Mouse (Mus musculus): Measurements from ENCODE around the gene Gnaq. TPM values are rescaled to one million over a fixed set of nuclear protein-coding genes. Genes with fewer than 3 reads are reported as not detected.
A peak's percentile ranks its signal among the peaks of the same experiment; 100 is the strongest.

Gnaq gene
- polyA plus RNA-seq, 1 experiment from 2014 or later = 15.7 TPM

DNA sequence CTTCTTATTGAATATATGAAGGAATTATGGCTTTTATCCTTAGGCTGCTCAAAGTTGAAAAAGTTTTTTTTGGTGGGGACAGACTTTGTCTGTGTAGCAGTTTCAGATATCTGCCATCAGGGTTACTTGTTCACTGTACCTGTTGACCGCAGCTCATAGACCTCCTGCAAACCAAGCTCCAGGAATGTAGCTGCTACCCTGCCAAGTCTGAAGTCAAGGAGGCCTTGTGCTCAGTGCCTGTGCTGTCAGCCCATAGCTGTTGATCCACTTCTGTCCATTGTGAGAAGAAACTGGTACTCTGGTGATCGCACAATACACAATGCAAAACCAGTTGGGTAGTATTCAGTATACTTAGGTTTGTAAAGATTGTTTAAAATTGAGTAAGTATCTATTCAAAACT lies 68.7 kb downstream of the Gnaq start:
- peaks cover 30% of the 10 kb centered on the region for H3K4me1 ChIP-seq (replicated peaks)
- H3K9me3 ChIP-seq (replicated peaks) = no peaks in the 10 kb centered on the region
- no peak for ATAC-seq (replicated peaks; ENCODE audit: insufficient number of reproducible peaks, insufficient read depth, low FRiP score, low read depth)
- no peak overlapping the region for H3K27ac ChIP-seq
- H3K4me3 ChIP-seq = no peak overlapping the region
- H3K36me3 ChIP-seq = no peaks in the 10 kb centered on the region
- 74% methylated on average over 2 of the region's 2 CpGs for WGBS
- H3K4me2 ChIP-seq = no peak overlapping the region
- no peaks in the 10 kb centered on the region for H3K27me3 ChIP-seq
- H3K9ac ChIP-seq = no peak overlapping the region

DNA sequence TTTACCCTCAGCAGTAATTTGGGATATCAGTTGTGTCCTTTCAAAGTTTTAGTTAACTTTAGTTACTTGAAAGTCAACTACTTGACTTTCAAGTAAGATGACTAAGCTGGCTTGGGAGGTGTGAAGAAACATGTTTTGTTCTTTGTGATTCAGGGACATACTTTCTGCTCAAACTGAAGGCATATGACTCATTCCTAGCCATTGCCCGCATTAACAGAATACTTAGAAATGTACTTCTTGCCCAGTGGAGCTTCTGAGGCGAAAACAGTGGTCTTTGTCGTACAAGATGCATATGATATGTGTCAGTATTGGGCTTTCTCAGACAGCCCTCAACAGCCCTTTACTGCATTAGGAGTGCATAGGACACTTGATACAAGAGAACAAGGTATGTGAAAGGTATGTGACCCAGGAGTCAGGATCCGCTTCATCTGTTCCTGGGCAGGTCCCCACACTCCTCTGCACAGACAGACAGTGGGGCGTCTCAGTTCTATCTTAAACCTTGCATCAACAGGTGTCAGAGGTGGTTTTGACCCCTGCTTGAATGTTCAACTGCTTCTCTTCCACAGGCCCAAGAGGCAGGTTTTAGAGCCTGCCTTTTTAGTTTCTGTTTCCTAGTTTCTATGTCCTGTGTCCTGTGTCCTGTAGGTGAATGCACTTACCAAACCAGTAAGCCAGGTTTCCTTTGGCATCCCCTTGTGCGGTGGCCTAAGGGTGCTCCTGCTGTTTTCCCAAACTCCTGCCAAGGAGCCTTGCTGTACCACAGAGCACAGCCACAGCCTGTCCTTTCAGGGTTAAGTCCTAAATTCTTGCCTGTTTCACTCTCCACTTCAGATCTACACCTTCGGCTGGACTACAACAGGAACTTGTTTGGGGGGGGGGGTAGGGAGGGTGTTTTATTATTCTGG lies 72.4 kb downstream of the Gnaq start:
- Histone ChIP-seq H3K4me1 (replicated peaks) (peaks cover 19% of the 10 kb centered on the region), H3K4me3 (no peak overlapping the region), H3K27me3 (no peaks in the 10 kb centered on the region), H3K4me2 (no peak overlapping the region), H3K27ac (no peak overlapping the region; the same call in 1 of the 2 replicates), H3K9me3 (replicated peaks) (no peaks in the 10 kb centered on the region), H3K36me3 (no peaks in the 10 kb centered on the region), H3K9ac (no peak overlapping the region)
- no peak for ATAC-seq (replicated peaks; ENCODE audit: insufficient number of reproducible peaks, insufficient read depth, low FRiP score, low read depth)
- WGBS = 67% methylated on average over 7 of the region's 7 CpGs

DNA sequence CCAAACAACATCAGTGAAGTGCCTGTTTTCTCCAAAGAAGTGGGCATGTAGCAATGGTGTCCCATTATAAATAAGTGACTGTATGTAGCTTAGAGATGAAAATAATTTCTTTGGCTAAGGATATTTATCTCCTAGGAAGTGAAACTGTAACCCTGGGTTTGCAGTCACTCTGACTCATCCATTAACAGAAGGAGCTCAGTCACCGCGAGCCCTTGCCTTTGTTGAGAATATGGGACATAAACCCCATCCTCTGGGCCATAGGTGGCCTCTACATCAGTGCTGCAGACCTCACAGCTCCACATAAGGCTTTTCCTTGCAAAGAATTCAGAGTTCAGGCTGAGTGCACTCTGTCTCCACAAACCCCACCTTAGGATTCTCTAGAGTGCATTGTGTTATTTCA lies 77.0 kb downstream of the Gnaq start:
- H3K9ac ChIP-seq = no peak overlapping the region
- H3K4me2 ChIP-seq = no peak overlapping the region
- 92% methylated on average over 2 of the region's 2 CpGs for WGBS
- H3K27me3 ChIP-seq = no peaks in the 10 kb centered on the region
- peaks cover 14% of the 10 kb centered on the region for H3K4me1 ChIP-seq (replicated peaks)
- H3K36me3 ChIP-seq = no peaks in the 10 kb centered on the region
- H3K9me3 ChIP-seq (replicated peaks) = no peaks in the 10 kb centered on the region
- no peak overlapping the region for H3K4me3 ChIP-seq
- no peak for ATAC-seq (replicated peaks; ENCODE audit: insufficient number of reproducible peaks, insufficient read depth, low FRiP score, low read depth)
- no peak overlapping the region for H3K27ac ChIP-seq

DNA sequence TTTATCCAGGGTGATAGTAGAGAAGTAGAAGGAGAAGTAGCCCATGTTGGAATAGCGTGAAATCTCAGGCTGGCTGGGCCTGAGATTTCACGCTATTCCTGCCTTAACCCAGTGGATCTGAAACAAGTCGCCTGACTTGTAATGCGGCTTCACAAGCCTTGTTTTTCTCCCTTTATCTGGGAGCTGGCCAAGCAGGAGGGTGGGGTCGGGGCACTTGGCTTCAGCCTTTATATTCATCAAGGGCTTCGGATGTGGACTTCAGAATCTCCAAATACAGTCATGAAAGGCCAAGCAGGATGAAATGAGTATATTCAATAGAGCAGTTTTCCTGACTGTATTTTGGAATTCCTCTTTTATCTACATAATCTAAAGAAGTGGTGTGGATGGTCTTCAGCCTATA lies 82.3 kb downstream of the Gnaq start:
- peaks cover 5% of the 10 kb centered on the region for H3K4me1 ChIP-seq (replicated peaks)
- no peak overlapping the region for H3K4me3 ChIP-seq
- no peaks in the 10 kb centered on the region for H3K36me3 ChIP-seq
- H3K9me3 ChIP-seq (replicated peaks) = no peaks in the 10 kb centered on the region
- H3K27ac ChIP-seq = no peak overlapping the region; the same call in 1 of the 2 replicates
- ATAC-seq (replicated peaks; ENCODE audit: insufficient number of reproducible peaks, insufficient read depth, low FRiP score, low read depth) = no peak
- no peak overlapping the region for H3K4me2 ChIP-seq
- no peaks in the 10 kb centered on the region for H3K27me3 ChIP-seq
- WGBS = 46% methylated on average over 6 of the region's 6 CpGs
- no peak overlapping the region for H3K9ac ChIP-seq

DNA sequence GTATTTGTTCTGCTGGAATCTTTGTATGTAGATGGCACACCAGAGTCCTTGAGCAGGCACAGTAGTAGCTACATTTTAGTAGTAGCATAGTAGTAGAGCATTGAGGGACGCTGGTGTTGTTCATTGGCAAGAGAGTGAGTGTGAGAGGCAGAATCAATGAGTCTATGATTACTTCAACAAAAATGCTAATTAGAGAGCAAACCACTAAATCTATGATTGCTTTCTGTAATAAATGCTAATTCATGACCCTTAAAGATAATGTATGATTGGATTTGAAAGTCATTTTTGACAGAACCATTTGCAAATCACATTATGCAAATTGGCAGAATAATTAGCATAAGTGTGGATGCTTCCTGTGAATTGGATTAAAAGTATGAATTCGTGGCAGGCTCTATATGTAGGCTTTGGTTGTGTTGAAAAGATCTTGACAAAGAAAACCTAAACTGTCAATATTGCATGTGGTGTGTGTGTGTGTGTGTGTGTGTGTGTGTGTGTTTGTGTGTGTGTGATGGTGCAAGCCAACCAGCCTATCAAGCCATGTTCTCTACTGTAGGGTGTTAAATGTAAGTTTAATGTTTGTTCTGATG lies 82.9 kb downstream of the Gnaq start:
- Histone ChIP-seq H3K4me2 (no peak overlapping the region), H3K4me3 (no peak overlapping the region), H3K27ac (no peak overlapping the region), H3K9me3 (replicated peaks) (no peaks in the 10 kb centered on the region), H3K36me3 (0 out of 2 replicates have a peak, but pooled peaks cover 1% of the 10 kb centered on the region), H3K27me3 (no peaks in the 10 kb centered on the region), H3K4me1 (replicated peaks) (peaks cover 5% of the 10 kb centered on the region), H3K9ac (no peak overlapping the region)
- no peak for ATAC-seq (replicated peaks; ENCODE audit: insufficient number of reproducible peaks, insufficient read depth, low FRiP score, low read depth)
- 95% methylated on average over 2 of the region's 2 CpGs for WGBS

DNA sequence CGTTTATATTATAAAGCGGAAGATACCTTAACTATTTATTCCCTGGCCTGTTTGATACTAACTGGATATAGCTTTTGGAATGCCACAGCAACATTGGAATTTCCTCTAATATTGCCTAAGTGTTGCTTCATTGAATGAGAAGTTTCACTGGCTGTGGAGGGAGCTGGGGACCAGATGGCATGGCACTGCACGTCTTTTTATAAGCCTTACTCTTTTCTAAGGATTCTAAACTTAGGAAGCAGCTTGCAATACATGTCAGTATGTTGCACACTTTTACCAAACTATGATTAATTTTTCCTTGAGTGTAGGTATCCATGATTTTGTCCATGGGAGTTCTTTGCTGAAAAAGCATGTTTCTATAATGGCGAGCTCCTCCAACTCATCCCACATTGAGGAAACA lies 87.3 kb downstream of the Gnaq start:
- no peak for ATAC-seq (replicated peaks; ENCODE audit: insufficient number of reproducible peaks, insufficient read depth, low FRiP score, low read depth)
- no peak overlapping the region for H3K9ac ChIP-seq
- H3K4me3 ChIP-seq = no peak overlapping the region
- WGBS = 79% methylated on average over 4 of the region's 4 CpGs
- H3K27ac ChIP-seq = no peak overlapping the region
- peaks cover 9% of the 10 kb centered on the region for H3K4me1 ChIP-seq (replicated peaks)
- 0 out of 2 replicates have a peak, but pooled peaks cover 5% of the 10 kb centered on the region for H3K36me3 ChIP-seq
- H3K9me3 ChIP-seq (replicated peaks) = no peaks in the 10 kb centered on the region
- H3K4me2 ChIP-seq = no peak overlapping the region
- no peaks in the 10 kb centered on the region for H3K27me3 ChIP-seq

DNA sequence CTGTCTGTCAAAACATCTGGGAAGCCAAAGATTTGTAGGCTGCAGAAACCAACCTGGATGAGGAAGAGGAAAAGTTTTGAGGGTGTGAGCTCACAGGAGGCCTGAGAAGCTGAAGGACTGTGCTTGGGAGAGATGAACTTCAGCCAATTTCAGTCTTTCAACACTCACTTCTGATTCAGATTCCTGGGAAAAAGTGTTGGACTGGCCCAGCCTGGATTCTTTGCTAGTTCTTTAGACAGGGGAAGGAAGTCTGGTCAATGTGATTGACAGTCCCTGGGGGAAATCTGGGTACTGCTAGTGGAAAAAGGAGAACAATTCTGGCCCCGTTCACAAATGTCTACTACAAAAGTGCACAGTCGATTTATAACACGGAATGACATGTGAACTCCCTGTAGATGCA lies 89.9 kb downstream of the Gnaq start:
- peaks cover 8% of the 10 kb centered on the region for H3K4me1 ChIP-seq (replicated peaks)
- peak overlapping the region; percentile 60 for H3K27ac ChIP-seq
- no peak overlapping the region for H3K4me3 ChIP-seq
- H3K9ac ChIP-seq = no peak overlapping the region
- H3K36me3 ChIP-seq = peaks cover 11% of the 10 kb centered on the region; the same call in 1 of the 2 replicates
- H3K4me2 ChIP-seq = no peak overlapping the region
- no peaks in the 10 kb centered on the region for H3K27me3 ChIP-seq
- 40% methylated on average over 3 of the region's 3 CpGs for WGBS
- ATAC-seq (replicated peaks; ENCODE audit: insufficient number of reproducible peaks, insufficient read depth, low FRiP score, low read depth) = peak; percentile 43; the same call in 1 of the 2 replicates
- H3K9me3 ChIP-seq (replicated peaks) = no peaks in the 10 kb centered on the region

DNA sequence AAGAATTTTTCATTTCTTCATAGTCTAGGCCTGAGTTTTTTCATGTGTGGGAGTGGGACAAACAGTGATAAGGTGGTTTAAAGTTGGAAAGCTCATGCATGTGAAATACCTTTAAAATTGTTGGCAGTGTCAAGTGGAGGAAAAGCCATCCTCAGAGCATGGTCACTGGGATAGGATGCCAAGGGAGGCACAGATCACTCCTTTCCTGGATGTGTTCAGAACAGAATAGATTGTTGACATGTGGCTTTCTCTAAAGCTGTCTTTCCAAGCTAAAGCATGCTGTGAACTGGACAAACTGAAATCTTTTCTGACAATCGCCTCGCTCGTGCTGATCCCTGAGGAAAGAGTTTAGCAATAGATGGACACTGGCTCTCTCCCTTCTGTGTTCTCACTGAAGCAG lies 90.5 kb downstream of the Gnaq start:
- no peak for ATAC-seq (replicated peaks; ENCODE audit: insufficient number of reproducible peaks, insufficient read depth, low FRiP score, low read depth)
- no peak overlapping the region for H3K4me2 ChIP-seq
- peaks cover 11% of the 10 kb centered on the region; the same call in 1 of the 2 replicates for H3K36me3 ChIP-seq
- no peaks in the 10 kb centered on the region for H3K27me3 ChIP-seq
- H3K4me1 ChIP-seq (replicated peaks) = peaks cover 8% of the 10 kb centered on the region
- H3K27ac ChIP-seq = peak overlapping the region; percentile 60; the same call in 1 of the 2 replicates
- H3K9ac ChIP-seq = no peak overlapping the region
- H3K4me3 ChIP-seq = no peak overlapping the region
- WGBS = 68% methylated on average over 3 of the region's 3 CpGs
- no peaks in the 10 kb centered on the region for H3K9me3 ChIP-seq (replicated peaks)

DNA sequence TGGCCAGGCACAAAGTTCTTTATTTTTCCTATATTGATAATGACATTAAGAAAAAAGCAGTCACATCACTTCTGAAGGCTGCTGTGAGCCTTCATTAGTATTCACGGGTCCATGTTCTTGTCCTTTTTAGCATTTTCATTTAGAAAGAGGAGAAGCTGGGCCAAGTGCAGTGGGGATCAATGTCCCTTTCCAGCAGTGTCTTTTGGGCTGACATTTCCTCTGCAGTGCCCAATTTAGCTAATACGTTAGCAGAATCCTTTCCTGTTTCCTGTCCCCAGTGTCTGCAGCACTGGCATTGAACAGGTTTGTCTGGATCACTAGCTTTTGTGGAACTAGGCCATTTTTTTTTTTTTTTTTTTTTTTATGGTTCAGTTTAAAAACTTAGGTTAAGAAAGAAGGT lies 92.2 kb downstream of the Gnaq start:
- Histone ChIP-seq H3K36me3 (peaks cover 11% of the 10 kb centered on the region; the same call in 1 of the 2 replicates), H3K9me3 (replicated peaks) (no peaks in the 10 kb centered on the region), H3K4me2 (no peak overlapping the region), H3K9ac (no peak overlapping the region), H3K4me3 (no peak overlapping the region), H3K27ac (no peak overlapping the region), H3K27me3 (no peaks in the 10 kb centered on the region), H3K4me1 (replicated peaks) (peaks cover 8% of the 10 kb centered on the region)
- WGBS = 58% methylated on average over 2 of the region's 2 CpGs
- no peak for ATAC-seq (replicated peaks; ENCODE audit: insufficient number of reproducible peaks, insufficient read depth, low FRiP score, low read depth)

DNA sequence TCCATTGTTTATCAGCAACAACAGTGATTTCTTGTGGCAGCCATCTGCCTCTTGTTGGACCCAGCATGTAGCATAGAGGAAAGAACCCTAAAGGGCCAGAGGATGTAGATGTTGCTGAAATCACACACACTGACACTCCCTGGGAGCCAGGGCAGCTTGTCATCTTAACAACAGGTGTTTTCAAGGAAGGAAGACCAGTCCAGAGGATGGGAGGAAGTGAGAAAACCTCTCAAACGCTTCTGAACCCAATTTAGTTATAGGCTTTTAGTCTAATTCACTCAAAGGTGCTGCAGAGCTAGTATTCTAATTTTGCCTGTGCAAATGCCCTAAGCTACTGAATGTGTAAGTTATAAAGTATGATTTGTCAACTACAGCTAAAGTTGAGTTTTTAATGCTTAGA lies 99.0 kb downstream of the Gnaq start:
- Histone ChIP-seq H3K4me1 (replicated peaks) (no peaks in the 10 kb centered on the region; the same call in 1 of the 2 replicates), H3K4me3 (no peak overlapping the region), H3K9me3 (replicated peaks) (no peaks in the 10 kb centered on the region), H3K36me3 (no peaks in the 10 kb centered on the region), H3K27ac (no peak overlapping the region), H3K27me3 (no peaks in the 10 kb centered on the region), H3K4me2 (no peak overlapping the region), H3K9ac (no peak overlapping the region)
- ATAC-seq (replicated peaks; ENCODE audit: insufficient number of reproducible peaks, insufficient read depth, low FRiP score, low read depth) = no peak
- WGBS = 63% methylated on average over 1 of the region's 1 CpGs

DNA sequence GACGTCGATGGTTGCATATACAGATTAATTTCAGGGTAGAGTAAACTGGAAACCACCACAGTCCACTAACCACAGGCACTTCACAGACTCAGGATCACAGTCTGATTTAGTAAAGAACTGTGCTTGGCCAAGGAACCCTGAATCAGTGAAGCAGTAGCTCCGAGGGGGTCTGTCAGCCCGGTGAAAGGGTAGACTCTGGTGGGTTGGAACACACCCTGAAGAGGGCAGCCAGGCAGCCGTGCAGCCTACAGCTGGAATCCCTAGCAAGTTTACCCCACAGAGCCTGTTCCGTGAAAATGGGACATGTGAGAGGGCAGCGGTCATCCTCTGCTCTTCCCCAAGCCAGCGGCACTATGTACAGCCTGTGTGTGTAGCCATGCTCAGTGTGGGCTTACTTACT lies 103.0 kb downstream of the Gnaq start:
- no peak for ATAC-seq (replicated peaks; ENCODE audit: insufficient number of reproducible peaks, insufficient read depth, low FRiP score, low read depth)
- 85% methylated on average over 8 of the region's 8 CpGs for WGBS
- H3K9ac ChIP-seq = no peak overlapping the region

More for the DNA sequence above, 103.0 kb downstream of the Gnaq start:
- Histone ChIP-seq H3K9me3 (replicated peaks) (no peaks in the 10 kb centered on the region), H3K27me3 (no peaks in the 10 kb centered on the region), H3K36me3 (no peaks in the 10 kb centered on the region), H3K27ac (no peak overlapping the region), H3K4me3 (no peak overlapping the region), H3K4me2 (no peak overlapping the region), H3K4me1 (replicated peaks) (peaks cover 14% of the 10 kb centered on the region)
